Mouse (Mus musculus): ENCODE data around the gene Tmem30a. TPM values are rescaled to one million over a fixed set of nuclear protein-coding genes. Genes with fewer than 3 reads are reported as not detected.

Gene Tmem30a
- polyA plus RNA-seq, 1 experiment, result 132 TPM

GRCm38 (mm10) chr9:79796461-79797135 lies 3.3 kb upstream of the Tmem30a start:
- DNase-seq (ENCODE audit: extremely low spot score in 1 of 2, low spot score in 1 of 2), result no peak

- no peak for DNase-seq (ENCODE audit: extremely low spot score in 1 of 2, low spot score in 1 of 2)
Measured at GRCm38 (mm10) chr9:79795076-79795475, 1.8 kb upstream of the Tmem30a start.

- DNase-seq (ENCODE audit: extremely low spot score in 1 of 2, low spot score in 1 of 2), result peak; percentile 15 to 20
Measured at GRCm38 (mm10) chr9:79785794-79786085, 7.6 kb downstream of the Tmem30a start.

- DNase-seq (ENCODE audit: extremely low spot score in 1 of 2, low spot score in 1 of 2), result no peak
Measured at GRCm38 (mm10) chr9:79784934-79785793, 8.1 kb downstream of the Tmem30a start.

GRCm38 (mm10) chr9:79784439-79784838 lies 8.9 kb downstream of the Tmem30a start:
- no peak for DNase-seq (ENCODE audit: extremely low spot score in 1 of 2, low spot score in 1 of 2)

- DNase-seq (ENCODE audit: extremely low spot score in 1 of 2, low spot score in 1 of 2), result peak in 1 of 2 experiments; percentile 34
Measured at GRCm38 (mm10) chr9:79779354-79779753, 14.0 kb downstream of the Tmem30a start.

GRCm38 (mm10) chr9:79766991-79767545 lies 26.2 kb downstream of the Tmem30a start:
- no peak for DNase-seq (ENCODE audit: extremely low spot score in 1 of 2, low spot score in 1 of 2)

GRCm38 (mm10) chr9:79765329-79765728 lies 28.0 kb downstream of the Tmem30a start:
- DNase-seq (ENCODE audit: extremely low spot score in 1 of 2, low spot score in 1 of 2), result no peak

GRCm38 (mm10) chr9:79762519-79762918 lies 30.8 kb downstream of the Tmem30a start:
- no peak for DNase-seq (ENCODE audit: extremely low spot score in 1 of 2, low spot score in 1 of 2)

- no peak for DNase-seq (ENCODE audit: extremely low spot score in 1 of 2, low spot score in 1 of 2)
Measured at GRCm38 (mm10) chr9:79760076-79760475, 33.2 kb downstream of the Tmem30a start.

GRCm38 (mm10) chr9:79759385-79760005 lies 33.8 kb downstream of the Tmem30a start, which contains the start of gene Cox7a2:
Gene Cox7a2, minus strand, starts transcription at chr9:79759878.
- DNase-seq (ENCODE audit: extremely low spot score in 1 of 2, low spot score in 1 of 2), result peak; percentile 91 to 96

GRCm38 (mm10) chr9:79755311-79755710 lies 38.0 kb downstream of the Tmem30a start:
- no peak for DNase-seq (ENCODE audit: extremely low spot score in 1 of 2, low spot score in 1 of 2)

- DNase-seq (ENCODE audit: extremely low spot score in 1 of 2, low spot score in 1 of 2), result no peak
Measured at GRCm38 (mm10) chr9:79751846-79752245, 41.5 kb downstream of the Tmem30a start.

- no peak for DNase-seq (ENCODE audit: extremely low spot score in 1 of 2, low spot score in 1 of 2)
Measured at GRCm38 (mm10) chr9:79750709-79751108, 42.6 kb downstream of the Tmem30a start.

- DNase-seq (ENCODE audit: extremely low spot score in 1 of 2, low spot score in 1 of 2), result no peak
Measured at GRCm38 (mm10) chr9:79745036-79745435, 48.3 kb downstream of the Tmem30a start.

- DNase-seq (ENCODE audit: extremely low spot score in 1 of 2, low spot score in 1 of 2), result no peak
Measured at GRCm38 (mm10) chr9:79735608-79736007, 57.7 kb downstream of the Tmem30a start.

- no peak for DNase-seq (ENCODE audit: extremely low spot score in 1 of 2, low spot score in 1 of 2)
Measured at GRCm38 (mm10) chr9:79730301-79730700, 63.0 kb downstream of the Tmem30a start.

GRCm38 (mm10) chr9:79723090-79723489 lies 70.2 kb downstream of the Tmem30a start:
- DNase-seq (ENCODE audit: extremely low spot score in 1 of 2, low spot score in 1 of 2), result peak in 1 of 2 experiments; percentile 83

- peak in 1 of 2 experiments; percentile 82 for DNase-seq (ENCODE audit: extremely low spot score in 1 of 2, low spot score in 1 of 2)
Measured at GRCm38 (mm10) chr9:79721056-79721455, 72.3 kb downstream of the Tmem30a start.

GRCm38 (mm10) chr9:79720143-79720542 lies 73.2 kb downstream of the Tmem30a start:
- peak in 1 of 2 experiments; percentile 16 for DNase-seq (ENCODE audit: extremely low spot score in 1 of 2, low spot score in 1 of 2)

GRCm38 (mm10) chr9:79719451-79719850 lies 73.9 kb downstream of the Tmem30a start:
- peak in 1 of 2 experiments; percentile 8 for DNase-seq (ENCODE audit: extremely low spot score in 1 of 2, low spot score in 1 of 2)

Data from frontal cortex, adult 2 months (tissue).